Mouse (Mus musculus): ENCODE data around the gene B4galnt3.

- TF ChIP-seq POLR2A (IDR thresholded peaks at IDR 0.05; ENCODE audit: insufficient read length, low read depth) (no peak), CEBPB (IDR thresholded peaks at IDR 0.05; ENCODE audit: insufficient read depth, poor library complexity, severe bottlenecking) (no peak), MYOG (IDR thresholded peaks at IDR 0.05; ENCODE audit: control insufficient read depth in 1 of 3, insufficient read depth in 1 of 3, insufficient read length in 2 of 3, low read depth in 2 of 3) (no peak), POLR2AphosphoS2 (IDR thresholded peaks at IDR 0.05; ENCODE audit: insufficient read length, low read depth) (no peak)
Measured at GRCm38 (mm10) chr6:120225355-120225754, 69.0 kb downstream of the B4galnt3 start.
